Mouse (Mus musculus): ENCODE measurements at regions not wholly inside any gene's neighbourhood (a gene's known extent, or its start where the extent isn't known, plus 50 kb on each side); places are given as distances from the start of the nearest gene placed in this dataset.

DNA sequence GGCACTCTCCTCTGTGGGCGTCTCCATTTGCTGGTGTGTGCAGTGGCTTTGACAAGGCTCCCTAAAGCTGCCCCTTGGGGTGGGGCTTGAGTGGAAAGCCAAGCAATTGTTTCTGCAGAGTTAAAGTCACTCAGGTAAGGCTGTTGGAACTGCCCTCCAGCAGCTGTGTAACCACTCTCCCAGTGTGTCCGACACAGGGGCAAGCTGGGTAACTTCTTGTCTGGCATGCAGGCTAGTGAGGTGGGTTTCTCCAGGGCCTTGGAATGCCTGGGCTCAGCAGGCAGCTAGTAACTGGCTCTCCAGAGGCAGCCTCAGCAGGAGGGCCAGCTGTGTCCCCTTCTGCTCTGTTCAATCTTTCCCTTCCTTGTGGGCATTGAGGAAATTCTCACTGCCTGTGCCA, 199.5 kb upstream of the Gas1 start:
- no peak for TF ChIP-seq POLR2A (IDR thresholded peaks at IDR 0.05; ENCODE audit: low read depth, low read length)
- TF ChIP-seq CTCF (conservative IDR thresholded peaks at IDR 0.05; ENCODE audit: insufficient read depth, insufficient read length, low read depth, low read length) = no peak

All from kidney, adult 2 months (tissue).